Mouse (Mus musculus) neural tube, embryonic 13.5 days (tissue): Measurements from ENCODE around the gene Gm19684. TPM values are rescaled to one million over a fixed set of nuclear protein-coding genes. Genes with fewer than 3 reads are reported as not detected.
"Not testable (repeated sequence)": the region's sequence is repeated elsewhere in the genome, so short reads cannot be mapped to it uniquely, and the experiment has no call there.

ENCODE experiments used
- ATAC-seq: fragments of 200-750 bp; cut with Nextera tagmentation; 2 replicates; pipeline ENCODE4 v1.8.0; 2017; ENCODE audit warnings: low read depth, mild to moderate bottlenecking, moderate TSS enrichment, moderate library complexity
- H3K27ac ChIP-seq: fragments of 300-500 bp; sonication (generic); replicated peaks from 2 replicates; pipeline ENCODE4 v1.5.1; 2015; ENCODE audit warnings: moderate library complexity, mild to moderate bottlenecking, inconsistent platforms
- H3K27me3 ChIP-seq: fragments of 300-500 bp; sonication (generic); 2 replicates; pipeline ENCODE4 v1.6.1; 2015; ENCODE audit warnings: mild to moderate bottlenecking, inconsistent platforms
- H3K36me3 ChIP-seq: fragments of 300-500 bp; sonication (generic); 2 replicates; pipeline ENCODE4 v1.6.1; 2015; ENCODE audit warnings: mild to moderate bottlenecking, inconsistent platforms
- H3K4me1 ChIP-seq: fragments of 300-500 bp; sonication (generic); replicated peaks from 2 replicates; pipeline ENCODE4 v1.6.1; 2015; ENCODE audit warnings: inconsistent platforms
- H3K4me2 ChIP-seq: fragments of 300-500 bp; sonication (generic); 2 replicates; pipeline ENCODE4 v1.6.1; 2015; ENCODE audit warnings: inconsistent platforms, mild to moderate bottlenecking, moderate library complexity
- H3K4me3 ChIP-seq: fragments of 300-500 bp; sonication (generic); 2 replicates; pipeline ENCODE4 v1.5.1; 2015; ENCODE audit warnings: mild to moderate bottlenecking, inconsistent platforms
- H3K9ac ChIP-seq: fragments of 300-500 bp; sonication (generic); 2 replicates; pipeline ENCODE4 v1.6.1; 2015; ENCODE audit warnings: moderate library complexity, mild to moderate bottlenecking, inconsistent platforms
- H3K9me3 ChIP-seq: fragments of 300-500 bp; sonication (generic); 2 replicates; pipeline ENCODE4 v1.6.1; 2016; ENCODE audit warnings: inconsistent platforms
- WGBS: fragments of 180-500 bp; shearing (Covaris S2); methylation state at CpG from one replicate; pipeline ENCODE4 v1.1.7; 2015; 5-methylcytosine and 5-hydroxymethylcytosine counted together
- polyA plus RNA-seq: library from polyadenylated mRNA; unstranded; fragments of >200 nt; fragmentation: Nextera tagmentation; extraction: Ambion mirVana; gene quantifications from 2 replicates; pipeline ENCODE4 v1.2.1, GENCODE M21; 2015

Gm19684 gene
- polyA plus RNA-seq, 1 experiment from 2014 or later, result not detected

DNA sequence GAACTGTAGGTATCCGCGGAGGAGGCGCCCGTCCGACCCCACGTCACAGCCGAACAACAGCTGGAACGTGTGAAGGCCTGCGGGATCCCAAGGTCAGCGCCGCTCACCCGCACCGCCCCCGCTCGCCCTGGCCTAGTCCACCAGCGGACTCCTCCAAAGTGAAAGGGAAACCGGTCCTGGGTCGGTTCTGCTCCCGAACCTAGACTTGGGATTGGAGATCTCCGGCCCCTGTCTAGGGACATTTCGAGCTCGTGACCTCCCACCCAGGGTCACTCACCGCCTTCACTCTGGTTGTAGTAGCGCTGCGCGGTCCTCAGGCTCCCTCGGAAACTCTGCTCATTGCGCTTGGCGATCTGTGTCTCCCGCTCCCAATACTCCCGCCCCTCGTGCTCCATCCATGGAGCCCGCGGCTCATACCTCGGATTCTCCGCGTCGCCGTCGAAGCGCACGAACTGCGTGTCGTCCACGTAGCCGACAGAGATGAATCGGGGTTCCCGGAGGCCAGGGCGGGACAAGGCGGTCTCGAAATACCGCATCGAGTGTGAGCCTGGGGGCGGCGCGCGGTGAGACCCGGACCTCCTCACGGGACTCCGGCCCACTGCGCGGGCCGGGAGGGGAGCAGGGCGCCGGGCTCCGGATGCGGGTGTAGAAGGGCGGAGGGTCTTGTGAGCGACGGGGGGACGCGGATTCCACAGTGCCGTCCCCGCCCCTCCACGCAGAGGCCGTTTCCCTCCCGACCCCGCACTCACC, 23.8 kb downstream of the Gm19684 start:
- Histone ChIP-seq H3K9ac (peak overlapping the region; percentile 26; the same call in 1 of the 2 replicates), H3K4me3 (peak overlapping the region; percentile 31), H3K27ac (no peak overlapping the region), H3K9me3 (no peaks in the 10 kb centered on the region), H3K4me1 (peaks cover 10% of the 10 kb centered on the region), H3K36me3 (no peaks in the 10 kb centered on the region), H3K4me2 (peak overlapping the region; percentile 55), H3K27me3 (peaks cover 75% of the 10 kb centered on the region)
- WGBS, result 2% methylated on average over 67 of the region's 78 CpGs
- ATAC-seq, result peak; percentile 72; the same call in 1 of the 2 replicates

GRCm38 (mm10) chr17:36145861-36146156, 24.3 kb downstream of the Gm19684 start:
- H3K4me1 ChIP-seq, H3K36me3 ChIP-seq, H3K9ac ChIP-seq, H3K27ac ChIP-seq, ATAC-seq, H3K9me3 ChIP-seq: not testable (repeated sequence)
- Histone ChIP-seq H3K4me2 (peak overlapping the region; percentile 55), H3K4me3 (peak overlapping the region; percentile 31), H3K27me3 (peaks cover 75% of the 10 kb centered on the region)
- under 1% methylated on average over 13 of the region's 13 CpGs for WGBS

DNA sequence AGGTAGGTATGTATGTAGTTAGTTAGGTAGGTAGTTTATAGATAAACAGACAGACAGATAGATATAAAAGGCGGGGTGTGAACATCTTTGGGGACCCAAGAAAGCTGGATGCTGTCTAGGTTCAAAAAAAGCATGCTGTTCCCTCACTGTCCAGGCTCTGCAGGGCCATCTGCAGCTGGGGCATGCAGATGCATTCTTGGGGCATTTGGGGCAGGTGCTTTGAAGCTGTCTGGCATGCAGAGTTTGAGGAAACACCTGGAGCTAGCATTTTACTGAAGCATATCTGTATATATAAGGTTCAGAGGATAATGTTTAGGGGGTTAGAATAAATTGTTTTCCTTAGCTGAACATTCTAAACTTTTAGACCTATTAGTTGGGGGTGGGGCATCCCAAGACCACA, 25.5 kb downstream of the Gm19684 start:
- H3K9me3 ChIP-seq, H3K4me1 ChIP-seq, H3K36me3 ChIP-seq, H3K27ac ChIP-seq, H3K4me3 ChIP-seq, H3K4me2 ChIP-seq, H3K9ac ChIP-seq, ATAC-seq: not testable (repeated sequence)
- H3K27me3 ChIP-seq, result peaks cover 70% of the 10 kb centered on the region
- WGBS, result 81% methylated on average over 1 of the region's 1 CpGs

DNA sequence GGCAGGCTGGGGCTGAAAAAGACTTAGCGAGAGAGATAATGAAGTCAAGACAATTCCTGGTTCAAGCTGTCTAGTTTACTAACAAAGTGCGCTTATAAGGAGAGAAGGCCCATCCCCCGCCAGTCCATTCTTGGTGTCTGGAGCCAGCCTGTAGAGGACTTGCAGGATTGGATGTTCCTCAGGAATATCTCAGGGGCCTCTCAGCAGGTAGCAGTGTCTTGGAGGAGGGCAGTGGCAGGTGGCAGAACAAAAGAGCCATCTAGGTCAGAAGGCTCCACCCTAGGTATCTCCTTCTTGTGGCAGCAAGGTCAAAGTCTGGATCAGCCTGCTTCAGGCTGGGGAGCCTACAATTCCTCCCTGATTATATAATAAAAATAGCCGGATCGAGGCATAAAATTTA, 27.0 kb downstream of the Gm19684 start:
- not testable (repeated sequence) for H3K27ac ChIP-seq, H3K4me3 ChIP-seq, H3K9me3 ChIP-seq, H3K36me3 ChIP-seq, ATAC-seq, H3K9ac ChIP-seq, H3K4me2 ChIP-seq, H3K4me1 ChIP-seq
- WGBS, result 80% methylated on average over 5 of the region's 5 CpGs
- peaks cover 71% of the 10 kb centered on the region for H3K27me3 ChIP-seq

DNA sequence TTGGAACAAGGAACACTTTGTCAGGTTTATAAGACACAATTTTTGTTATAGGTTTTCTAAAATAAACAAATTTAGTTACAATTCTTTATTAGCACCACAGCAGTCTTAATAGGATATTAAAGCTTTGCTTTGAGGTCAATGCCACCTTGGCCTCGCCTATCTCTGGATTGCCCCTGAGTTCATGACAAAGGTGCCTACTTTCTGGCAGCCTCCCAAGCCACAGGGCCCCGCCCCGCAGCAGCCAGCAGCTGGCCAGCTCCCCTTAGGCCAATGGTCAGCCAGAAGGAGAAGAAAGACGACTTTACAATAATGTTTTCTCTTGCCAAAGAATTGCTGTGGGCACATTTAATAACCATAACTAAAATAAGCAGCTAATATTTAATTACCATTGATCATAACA, 29.7 kb downstream of the Gm19684 start:
- WGBS, result 44% methylated on average over 4 of the region's 4 CpGs
- ATAC-seq, result not testable (repeated sequence)

DNA sequence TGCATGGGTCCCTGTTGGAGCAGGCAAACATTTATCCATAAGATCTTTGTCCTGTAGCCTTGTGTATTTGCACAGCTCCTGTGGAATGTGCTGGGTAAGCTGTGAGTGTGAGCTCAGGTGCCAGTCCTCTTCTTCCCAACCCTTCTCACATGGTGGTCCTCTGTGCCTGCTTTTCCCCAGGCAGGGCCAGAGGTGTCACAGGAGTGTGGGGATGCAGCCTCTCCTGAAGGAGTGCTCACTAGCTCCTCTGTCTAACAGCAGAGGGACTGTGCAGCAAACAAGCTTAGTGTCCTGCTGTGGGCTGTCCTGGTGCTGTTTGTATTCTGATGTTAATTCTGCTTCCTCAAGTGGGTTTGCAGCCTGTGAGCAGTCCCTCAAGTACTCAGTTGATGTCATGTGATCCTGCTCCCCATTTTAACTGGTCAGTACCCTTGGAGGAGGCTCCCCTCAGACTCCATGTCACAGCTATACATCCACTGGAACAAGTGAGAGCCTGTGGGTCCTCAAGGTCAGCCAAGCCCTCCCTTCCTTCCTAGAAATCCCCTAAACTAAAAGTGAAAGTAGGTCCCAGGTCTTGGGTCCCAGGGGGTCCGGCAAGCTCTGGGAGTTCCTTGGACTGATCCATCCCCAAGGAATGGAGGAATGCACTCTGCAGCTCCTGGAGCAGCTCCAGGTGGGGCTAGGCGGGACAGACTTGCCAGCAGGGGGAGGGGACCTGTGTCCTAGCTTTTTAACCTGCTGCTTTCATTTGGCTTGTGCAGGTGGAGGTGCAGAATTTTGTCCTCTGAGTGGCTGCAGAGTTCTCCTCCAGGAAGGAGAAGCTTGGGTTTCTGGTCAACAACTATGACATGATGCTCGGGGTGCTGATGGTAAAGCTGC, 33.0 kb downstream of the Gm19684 start:
- Histone ChIP-seq H3K9me3 (no peaks in the 10 kb centered on the region), H3K4me2 (no peak overlapping the region), H3K4me1 (no peaks in the 10 kb centered on the region; the same call in 1 of the 2 replicates), H3K9ac (no peak overlapping the region), H3K27ac (no peak overlapping the region), H3K36me3 (no peaks in the 10 kb centered on the region), H3K4me3 (no peak overlapping the region), H3K27me3 (peaks cover 81% of the 10 kb centered on the region)
- no peak for ATAC-seq
- WGBS, result 12% methylated on average over 3 of the region's 3 CpGs

More for the DNA sequence above, 29.7 kb downstream of the Gm19684 start:
- not testable (repeated sequence) for H3K9me3 ChIP-seq, H3K4me2 ChIP-seq, H3K9ac ChIP-seq, H3K27ac ChIP-seq, H3K4me1 ChIP-seq, H3K36me3 ChIP-seq, H3K4me3 ChIP-seq
- H3K27me3 ChIP-seq, result peaks cover 74% of the 10 kb centered on the region

DNA sequence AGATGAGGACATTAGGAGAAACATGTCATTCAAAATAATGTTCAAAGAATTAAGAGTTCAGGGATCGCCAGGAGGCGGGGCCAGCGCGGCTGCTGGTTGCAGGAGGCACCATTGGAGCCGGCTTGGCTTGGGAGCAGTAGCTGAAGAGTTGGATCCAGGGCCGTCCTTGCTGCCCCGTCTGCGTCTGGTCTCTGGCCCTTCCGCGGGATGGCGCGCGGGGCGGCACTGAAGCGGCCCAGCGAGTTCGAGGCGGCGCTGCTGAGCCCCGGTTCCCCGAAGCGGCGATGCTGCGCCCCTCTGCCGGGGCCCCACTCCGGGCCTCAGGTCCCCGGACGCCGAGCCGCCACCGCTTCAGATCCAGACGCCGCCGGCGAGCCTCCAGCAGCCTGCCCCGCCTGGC, 36.3 kb downstream of the Gm19684 start:
- not testable (repeated sequence) for H3K36me3 ChIP-seq, H3K27ac ChIP-seq, ATAC-seq, H3K9me3 ChIP-seq, H3K9ac ChIP-seq, H3K4me1 ChIP-seq
- peak overlapping the region; percentile 47 for H3K4me2 ChIP-seq
- under 1% methylated on average over 36 of the region's 36 CpGs for WGBS
- H3K27me3 ChIP-seq, result peaks cover 96% of the 10 kb centered on the region
- H3K4me3 ChIP-seq, result peak overlapping the region; percentile 24

DNA sequence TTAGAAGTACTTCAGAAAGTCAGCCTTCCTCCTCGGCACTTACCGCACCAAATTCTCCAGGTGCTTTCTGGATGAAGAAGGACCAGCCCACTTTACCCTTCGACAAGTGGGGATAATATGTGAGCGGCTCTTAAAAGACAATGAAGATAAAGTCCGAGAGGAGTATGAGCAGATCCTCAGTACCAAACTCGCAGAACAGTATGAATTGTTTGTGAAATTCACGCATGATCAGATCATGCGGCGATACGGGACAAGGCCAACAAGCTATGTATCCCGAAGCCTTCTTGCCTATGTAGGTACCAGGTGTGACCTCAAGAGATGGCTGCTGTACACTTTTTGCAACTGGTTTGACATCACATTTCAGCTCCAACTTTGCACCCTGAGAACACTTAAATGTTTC, 36.8 kb downstream of the Gm19684 start:
- WGBS, result 9% methylated on average over 11 of the region's 11 CpGs
- not testable (repeated sequence) for H3K9me3 ChIP-seq, H3K9ac ChIP-seq, H3K4me1 ChIP-seq, ATAC-seq, H3K4me3 ChIP-seq, H3K36me3 ChIP-seq, H3K27ac ChIP-seq
- Histone ChIP-seq H3K27me3 (peaks cover 96% of the 10 kb centered on the region), H3K4me2 (peak overlapping the region; percentile 47)

DNA sequence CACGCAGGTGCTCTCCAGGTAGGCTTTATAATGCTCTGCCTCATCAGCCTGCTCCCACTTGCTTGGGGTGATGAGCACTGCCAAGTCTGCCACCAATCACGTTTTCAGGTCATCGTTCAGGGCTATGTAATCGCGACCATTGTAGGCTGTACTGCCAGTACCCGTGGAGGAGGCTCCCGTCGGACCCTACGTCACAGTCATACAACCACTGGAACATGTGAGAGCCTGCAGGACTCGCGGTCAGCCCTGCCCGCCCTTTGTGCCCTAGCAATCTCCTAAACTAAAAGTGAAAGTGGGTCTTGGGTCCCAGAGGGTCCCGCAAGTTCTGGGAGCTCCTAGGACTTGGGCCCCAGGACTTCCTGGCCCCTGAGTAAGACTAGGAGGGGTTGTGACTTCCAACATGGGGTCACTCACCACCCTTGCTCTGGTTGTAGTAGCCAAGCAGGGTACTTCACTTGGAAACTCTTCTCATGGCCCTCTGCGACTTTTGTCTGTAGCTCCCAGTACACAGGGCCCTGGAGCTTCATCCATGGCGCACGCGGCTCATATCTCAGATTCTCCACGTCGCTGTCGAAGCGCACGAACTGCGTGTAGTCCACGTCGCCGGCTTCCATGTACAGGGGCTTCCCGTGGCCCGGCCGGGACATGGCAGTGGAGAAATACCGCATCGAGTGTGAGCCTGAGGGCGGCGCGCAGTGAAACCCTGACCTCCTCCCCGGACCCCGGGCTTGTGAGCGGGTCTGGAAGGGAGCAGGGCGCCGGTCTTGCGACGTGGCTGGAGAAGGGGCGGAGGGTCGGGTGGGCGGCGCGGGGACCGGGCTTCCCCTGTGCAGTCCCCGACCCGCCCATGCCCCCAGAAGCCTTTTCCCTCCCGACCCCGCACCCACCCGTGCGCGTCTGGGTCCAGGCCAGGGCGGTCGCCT, 39.9 kb downstream of the Gm19684 start:
- Histone ChIP-seq H3K4me1 (peaks cover 6% of the 10 kb centered on the region), H3K9me3 (no peaks in the 10 kb centered on the region), H3K4me3 (peak overlapping the region; percentile 6; the same call in 1 of the 2 replicates), H3K27ac (no peak overlapping the region), H3K36me3 (no peaks in the 10 kb centered on the region), H3K9ac (no peak overlapping the region), H3K27me3 (peaks cover 96% of the 10 kb centered on the region), H3K4me2 (peak overlapping the region; percentile 14; the same call in 1 of the 2 replicates)
- under 1% methylated on average over 54 of the region's 56 CpGs for whole genome bisulfite sequencing
- no peak for ATAC-seq

- WGBS, result 17% methylated on average over 2 of the region's 2 CpGs
- not testable (repeated sequence) for H3K27ac ChIP-seq, ATAC-seq, H3K4me2 ChIP-seq, H3K36me3 ChIP-seq, H3K4me3 ChIP-seq, H3K9ac ChIP-seq, H3K9me3 ChIP-seq
- H3K4me1 ChIP-seq, result peaks cover 11% of the 10 kb centered on the region; the same call in 1 of the 2 replicates
- peaks cover 90% of the 10 kb centered on the region for H3K27me3 ChIP-seq
These were observed 45.4 kb downstream of the Gm19684 start for GRCm38 (mm10) chr17:36166901-36167300.

- Histone ChIP-seq H3K4me3 (peak overlapping the region; percentile 21), H3K36me3 (no peaks in the 10 kb centered on the region), H3K9me3 (no peaks in the 10 kb centered on the region), H3K27me3 (peaks cover 85% of the 10 kb centered on the region), H3K27ac (no peak overlapping the region), H3K4me1 (peaks cover 11% of the 10 kb centered on the region; the same call in 1 of the 2 replicates), H3K9ac (no peak overlapping the region), H3K4me2 (peak overlapping the region; percentile 44)
- under 1% methylated on average over 51 of the region's 51 CpGs for WGBS
- ATAC-seq, result no peak
These were observed 46.0 kb downstream of the Gm19684 start for GRCm38 (mm10) chr17:36167306-36168038.
